Mouse (Mus musculus): ENCODE measurements around the gene Josd2.

- TF ChIP-seq CTCF (IDR thresholded peaks at IDR 0.05; ENCODE audit: insufficient read depth, low read length) (0 out of 2 replicates have a peak, but pooled peaks have one; percentile 28), POLR2A (IDR thresholded peaks at IDR 0.05; ENCODE audit: borderline replicate concordance, extremely low read depth, low read depth, low read length) (no peak)
Measured at GRCm38 (mm10) chr7:44519240-44519913, 51.6 kb downstream of the Josd2 start.

All from lung, adult 2 months (tissue).